Mouse (Mus musculus) telencephalon, adult 2 months (tissue): ENCODE measurements at regions not wholly inside any gene's neighbourhood (a gene's known extent, or its start where the extent isn't known, plus 50 kb on each side); places are given as distances from the start of the nearest gene placed in this dataset.

Experiments used
- DNase-seq: peaks from one replicate; pipeline ENCODE4 v3.0.0-alpha.2; 2011; ENCODE audit warnings: low read depth, low spot score

DNA sequence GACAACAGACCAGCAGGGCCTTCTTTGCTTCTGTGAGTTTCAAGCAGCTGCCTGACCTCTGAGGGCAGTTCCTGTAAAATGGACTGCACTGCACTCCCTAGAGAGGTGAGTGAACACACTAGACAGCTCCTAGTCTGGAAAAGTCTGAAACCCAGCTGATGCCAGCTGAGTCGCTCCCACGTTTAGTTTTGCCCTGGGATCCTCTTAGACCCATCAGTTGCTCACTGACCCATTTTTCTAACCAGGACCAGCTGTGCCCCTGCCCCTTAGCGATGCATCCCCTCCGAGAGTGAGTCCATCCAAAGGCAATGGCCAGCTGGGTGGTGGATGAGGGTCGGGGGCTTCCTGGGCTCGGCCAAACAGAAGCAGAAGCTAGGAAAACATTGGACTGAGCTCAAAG, 62.2 kb upstream of the Top1 start:
- no peak for DNase-seq

DNA sequence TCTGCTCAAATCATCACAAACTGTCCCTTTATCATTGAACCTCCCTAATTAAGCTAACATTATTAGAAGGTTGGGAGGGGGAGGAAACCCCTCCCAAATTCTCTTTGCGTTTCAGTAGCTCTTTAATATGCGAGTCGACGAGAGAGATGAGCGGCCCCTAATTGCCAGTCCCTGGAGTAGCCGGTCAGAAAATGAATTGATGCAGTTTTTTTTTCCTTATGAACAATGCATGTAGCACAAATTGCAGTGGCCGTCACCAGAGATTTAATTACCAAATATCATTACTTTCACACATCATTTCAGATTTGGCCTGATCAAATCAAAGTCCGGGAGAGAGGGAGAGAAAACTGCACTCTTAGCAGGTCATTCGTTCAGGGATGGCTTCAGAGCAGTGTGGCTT, 61.1 kb upstream of the Top1 start:
- DNase-seq = no peak

DNA sequence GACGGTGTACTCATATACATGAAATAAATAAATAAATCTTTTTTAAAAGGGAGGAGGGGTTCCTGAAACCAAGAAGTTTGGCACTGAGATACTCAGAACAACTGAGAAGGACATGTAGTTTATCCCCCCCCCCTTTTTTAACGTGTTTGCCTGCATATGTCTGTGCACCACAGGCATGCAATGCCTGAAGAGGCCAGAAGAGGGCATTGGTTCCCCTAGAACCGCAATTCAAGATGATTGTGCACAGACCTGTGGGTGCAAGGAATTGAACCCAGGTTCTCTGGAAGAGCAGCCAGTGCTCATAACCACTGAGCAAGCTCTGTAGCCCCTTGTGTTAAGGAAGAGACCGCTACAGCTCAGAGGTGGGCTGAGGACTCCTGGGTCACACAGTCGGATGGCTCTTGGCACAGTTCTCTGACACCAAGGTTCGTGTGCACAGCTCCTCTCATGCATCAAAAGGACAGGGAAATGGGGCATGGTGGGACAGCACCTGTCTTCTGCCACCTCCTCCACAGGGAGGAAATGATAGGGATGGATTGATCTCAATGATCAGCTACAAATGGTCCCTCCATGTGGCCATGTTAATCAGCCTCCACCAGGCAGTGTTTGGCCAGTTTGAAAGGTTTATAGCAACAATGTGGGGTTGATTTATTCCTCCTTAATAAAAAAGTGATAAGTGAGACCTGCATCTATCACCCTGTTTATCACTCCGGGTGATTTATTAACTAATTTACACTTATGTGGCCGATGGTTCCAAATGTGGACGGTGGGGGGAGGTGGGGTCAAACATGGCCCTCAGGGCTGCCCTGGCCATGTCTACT, 58.5 kb upstream of the Top1 start:
- DNase-seq = no peak

DNA sequence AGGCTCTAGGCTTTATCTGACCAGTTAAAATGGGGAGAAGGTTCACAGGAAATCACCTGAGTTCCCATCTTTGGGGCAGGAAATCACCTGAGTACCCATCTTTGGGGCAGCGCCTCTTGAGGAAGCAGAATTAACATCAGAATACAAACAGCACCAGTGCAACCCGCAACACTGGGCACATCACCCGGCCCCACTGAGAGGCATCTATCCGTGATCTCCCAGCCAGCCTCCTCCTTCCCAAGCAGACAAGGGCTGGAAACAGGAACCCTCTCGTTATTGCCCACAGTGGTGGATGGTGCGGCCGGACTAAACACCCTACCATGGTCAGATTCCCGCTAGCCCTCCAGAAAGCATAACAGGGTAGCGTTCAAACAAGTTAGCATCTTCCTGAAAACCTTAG, 57.3 kb upstream of the Top1 start:
- no peak for DNase-seq

DNA sequence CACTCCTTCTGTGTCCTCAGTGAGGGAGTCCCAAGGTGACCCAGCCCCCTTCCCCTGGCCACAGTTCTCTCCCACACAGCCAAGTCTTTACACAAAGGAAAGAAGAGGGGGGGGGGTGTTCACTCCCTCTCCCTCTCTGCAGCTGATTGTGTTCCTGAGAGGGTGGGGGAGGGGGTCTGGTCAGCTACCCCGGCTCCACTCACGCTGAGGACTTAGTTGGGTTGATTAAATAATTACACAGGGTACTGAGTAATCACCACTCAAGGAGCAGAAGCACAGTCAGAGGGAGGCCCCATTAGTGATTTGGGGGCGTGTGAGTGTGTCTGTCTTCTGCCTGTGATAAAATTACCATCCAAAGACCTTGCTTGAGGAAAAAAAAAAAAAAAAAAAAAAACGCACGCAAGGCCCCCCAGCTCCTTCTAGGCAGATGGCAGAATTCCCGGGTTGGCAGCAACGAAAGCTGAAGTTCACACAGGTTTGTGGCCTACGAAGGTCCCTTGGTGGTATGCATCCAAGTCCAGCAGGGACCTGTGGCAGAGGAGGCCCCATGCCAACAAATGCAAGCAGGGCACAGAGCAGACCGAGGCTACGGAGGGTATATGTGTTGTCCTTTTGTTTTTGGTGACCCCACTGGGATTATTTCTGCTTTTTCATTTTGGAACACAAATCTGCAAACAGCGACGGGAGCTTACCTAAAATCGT, 55.3 kb upstream of the Top1 start:
- no peak for DNase-seq

DNA sequence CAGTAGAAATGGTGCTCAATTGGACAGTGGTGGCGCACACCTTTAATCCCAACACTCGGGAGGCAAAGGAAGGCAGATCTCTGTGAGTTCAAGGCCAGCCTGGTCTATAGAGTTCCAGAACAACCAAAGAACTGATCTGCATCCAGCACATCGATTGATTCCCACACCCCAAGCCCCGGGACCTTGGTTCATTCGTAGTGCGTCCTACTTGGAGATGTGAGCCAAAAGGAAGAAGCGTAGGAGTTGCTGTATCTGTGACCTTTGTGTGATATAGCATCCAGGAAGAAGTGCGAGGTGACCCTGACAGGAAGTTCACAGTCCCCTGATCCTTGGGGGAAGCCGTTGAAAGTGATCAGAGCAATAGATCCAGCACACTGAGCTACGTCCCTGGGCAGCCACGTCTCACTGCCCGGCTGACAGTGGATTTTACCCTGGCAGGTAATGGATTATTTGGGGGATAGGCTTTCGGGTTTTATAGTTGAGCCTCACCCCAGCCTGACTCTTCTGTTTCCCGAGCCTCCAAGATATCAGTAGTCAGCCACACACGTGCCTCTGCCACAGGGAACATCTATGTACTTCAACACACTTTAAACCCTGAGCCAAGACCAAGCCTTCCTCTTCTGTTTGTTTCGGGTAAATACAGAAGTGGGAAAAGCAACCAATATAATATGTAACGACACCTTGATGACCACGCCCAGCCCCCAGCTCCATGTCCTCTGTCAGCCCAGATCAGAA, 54.1 kb upstream of the Top1 start:
- DNase-seq = no peak

DNA sequence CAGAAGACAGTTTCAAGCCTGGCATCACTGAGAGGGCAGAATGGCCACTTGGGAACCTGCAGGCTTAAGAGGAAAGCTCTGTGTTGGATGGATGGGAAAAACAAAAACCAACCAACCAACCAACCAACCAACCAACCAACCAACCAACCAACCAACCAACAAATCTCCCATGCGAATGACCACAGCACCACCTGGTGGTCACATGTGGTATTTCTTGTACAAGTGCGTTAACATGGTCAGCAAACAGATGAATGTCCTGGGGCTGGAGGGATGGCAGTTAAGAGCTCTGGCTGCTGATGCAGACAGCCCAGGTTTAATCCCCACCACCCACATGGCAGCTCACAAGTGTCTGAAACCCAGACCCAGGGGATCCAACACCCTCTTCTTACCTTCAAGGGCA, 52.7 kb upstream of the Top1 start:
- no peak for DNase-seq
